Mouse (Mus musculus) spleen, postnatal 10 days (tissue): ENCODE measurements at regions not wholly inside any gene's neighbourhood (a gene's known extent, or its start where the extent isn't known, plus 50 kb on each side); places are given as distances from the start of the nearest gene placed in this dataset.

Source experiments
- DNase-seq, 2 experiments: peaks; one replicate each; pipeline ENCODE4 v3.0.0; 2021 to 2022; ENCODE audit warnings: low spot score in 2 of 2

DNA sequence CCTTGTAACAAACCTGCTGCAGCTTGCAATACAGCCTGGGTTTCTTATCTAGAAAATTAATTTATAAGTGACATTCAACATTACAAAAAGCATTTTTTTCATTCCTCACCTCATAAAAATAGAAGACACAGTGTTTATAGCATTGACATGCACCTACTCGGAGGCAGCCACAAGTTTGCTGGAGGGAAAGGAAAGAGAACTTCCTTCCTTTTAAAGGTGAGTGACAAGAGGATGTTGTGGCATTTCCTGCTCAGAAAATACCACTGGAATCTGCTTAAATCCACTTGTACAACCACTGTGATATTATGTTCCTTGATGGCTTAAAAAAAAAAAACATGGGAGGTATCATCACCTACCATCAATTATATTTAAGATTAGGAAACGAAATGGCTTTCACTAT is 1222.2 kb upstream of the Flrt2 start:
- no peak for DNase-seq

DNA sequence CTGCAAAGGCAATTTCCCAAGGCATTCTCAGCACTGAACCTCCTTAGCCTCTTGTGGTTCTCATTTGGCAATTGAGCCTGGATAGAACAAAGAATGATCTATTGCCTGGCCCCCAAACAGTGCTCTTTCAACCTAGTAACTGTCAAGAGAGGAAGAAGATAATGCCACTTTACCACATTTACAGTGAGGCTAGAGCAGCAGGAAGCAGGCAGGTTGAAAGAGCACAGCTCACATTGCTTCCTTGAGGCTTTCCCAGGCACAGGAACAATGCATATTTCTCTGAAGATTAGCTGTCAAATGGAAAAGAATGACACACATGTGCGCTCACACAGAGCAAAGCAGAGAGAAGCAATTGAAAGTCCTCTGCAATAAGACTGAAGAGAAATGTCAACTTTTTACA is 1221.0 kb upstream of the Flrt2 start:
- DNase-seq: no peak

DNA sequence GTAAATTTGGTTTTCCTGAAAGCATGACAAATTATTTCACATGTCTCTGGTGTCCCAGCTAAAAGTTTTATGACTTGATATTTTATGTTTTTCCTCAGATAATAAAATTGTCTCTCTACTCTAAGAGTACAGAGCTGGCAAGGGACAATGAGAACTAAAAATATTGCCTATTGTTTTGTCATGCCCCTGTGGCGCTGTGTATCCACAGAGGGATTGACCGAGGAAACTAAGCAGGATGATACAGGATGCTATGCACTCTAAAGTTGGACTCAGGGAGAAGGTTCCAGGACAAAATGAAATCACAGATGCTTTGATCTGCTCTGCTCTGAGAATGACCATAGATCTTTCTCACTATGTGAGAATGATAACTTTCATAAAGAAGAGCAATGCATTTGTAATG is 1203.3 kb upstream of the Flrt2 start:
- DNase-seq: no peak

DNA sequence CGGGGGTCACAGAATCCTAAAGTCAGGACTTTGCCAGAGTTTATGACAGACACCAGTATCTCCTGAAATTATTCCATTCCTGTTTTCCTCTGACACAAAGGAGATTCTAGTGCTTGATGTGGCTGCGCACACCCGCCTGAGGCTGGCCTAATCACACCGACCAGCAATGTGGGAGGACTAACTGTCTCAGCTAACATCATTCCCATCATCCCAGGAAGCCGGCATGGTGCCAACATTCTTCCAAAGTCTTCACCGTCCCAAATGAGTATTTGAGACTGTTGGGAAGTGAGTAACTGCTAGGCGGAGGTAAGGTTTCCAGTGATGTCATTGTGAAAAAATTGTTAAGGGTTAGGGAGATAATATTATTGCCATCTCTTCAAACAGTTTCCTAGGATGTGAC is 1183.9 kb upstream of the Flrt2 start:
- no peak for DNase-seq

DNA sequence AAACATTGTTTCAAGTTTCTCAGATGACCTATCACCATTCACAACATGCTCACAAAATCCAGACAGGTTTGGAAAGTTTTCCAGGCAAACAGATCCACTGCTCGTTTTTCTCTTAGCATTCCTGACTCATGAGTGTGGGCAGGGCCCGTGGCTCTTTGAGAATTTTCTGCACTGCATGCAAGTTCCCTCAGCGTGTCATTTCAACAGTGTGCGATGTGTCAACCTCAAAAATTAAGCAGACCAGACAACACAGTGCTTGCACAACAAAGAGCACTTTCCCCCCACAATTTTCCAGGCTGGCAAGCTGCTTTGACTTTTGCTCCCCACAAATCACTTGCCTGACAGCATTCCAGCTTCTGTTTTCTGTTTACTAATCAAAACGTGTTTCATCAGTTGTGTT is 1182.2 kb upstream of the Flrt2 start:
- DNase-seq: no peak

DNA sequence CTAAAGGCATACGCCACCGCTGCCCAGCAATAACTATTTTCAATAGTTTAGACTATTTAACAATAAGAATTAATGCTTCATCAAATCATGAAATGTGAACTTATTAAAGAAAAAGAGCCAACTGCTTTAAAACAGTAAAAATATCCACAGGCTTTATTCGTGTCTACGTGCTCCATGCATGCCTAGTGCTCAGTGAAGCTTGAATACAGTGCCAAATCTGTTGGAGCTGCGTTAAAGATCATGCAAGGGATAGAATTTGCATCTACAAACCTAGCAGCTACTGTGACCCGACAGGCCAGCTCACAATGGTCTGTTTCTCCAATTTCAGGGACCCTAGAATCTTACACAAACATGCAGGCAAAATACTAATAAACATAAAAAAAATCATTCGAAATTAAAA is 1147.3 kb upstream of the Flrt2 start:
- DNase-seq: no peak

DNA sequence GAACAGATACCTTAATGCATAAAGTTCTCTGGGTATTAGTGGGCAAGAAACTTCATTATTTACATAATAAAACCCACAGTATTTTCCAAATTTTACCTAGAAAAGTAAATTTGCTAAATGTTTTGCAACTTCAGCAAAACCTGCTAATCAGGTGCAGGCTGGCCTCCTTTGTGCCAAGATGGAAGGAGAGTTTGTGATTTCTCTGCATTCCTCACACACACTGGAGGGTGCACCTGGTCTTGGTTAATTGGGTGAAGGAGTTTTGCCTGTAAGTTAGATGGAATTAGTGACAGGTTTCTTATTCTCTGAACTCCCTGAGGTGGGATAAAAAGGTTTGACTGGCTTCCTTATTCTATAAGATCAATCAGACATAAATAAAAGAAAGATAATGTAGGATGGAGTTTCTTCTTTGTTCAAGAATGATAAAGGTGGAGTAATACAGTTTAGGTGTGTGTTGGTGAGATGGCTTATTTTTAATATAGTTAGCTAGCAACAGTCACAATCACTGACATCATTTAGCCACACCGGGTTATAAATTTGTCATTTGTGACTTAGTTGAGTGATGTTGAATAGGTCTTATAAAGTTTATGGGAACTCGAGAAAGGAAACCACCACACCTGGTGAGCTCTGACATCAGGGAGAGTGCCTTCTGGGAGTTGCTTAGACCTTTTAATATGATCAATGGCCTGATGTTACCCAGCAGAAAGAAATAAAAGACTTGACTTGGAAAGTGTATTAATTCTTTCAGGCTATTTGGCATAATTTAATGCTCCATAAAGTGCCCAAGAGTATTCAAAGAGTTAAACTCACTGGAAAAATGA is 1131.4 kb upstream of the Flrt2 start:
- DNase-seq: no peak

DNA sequence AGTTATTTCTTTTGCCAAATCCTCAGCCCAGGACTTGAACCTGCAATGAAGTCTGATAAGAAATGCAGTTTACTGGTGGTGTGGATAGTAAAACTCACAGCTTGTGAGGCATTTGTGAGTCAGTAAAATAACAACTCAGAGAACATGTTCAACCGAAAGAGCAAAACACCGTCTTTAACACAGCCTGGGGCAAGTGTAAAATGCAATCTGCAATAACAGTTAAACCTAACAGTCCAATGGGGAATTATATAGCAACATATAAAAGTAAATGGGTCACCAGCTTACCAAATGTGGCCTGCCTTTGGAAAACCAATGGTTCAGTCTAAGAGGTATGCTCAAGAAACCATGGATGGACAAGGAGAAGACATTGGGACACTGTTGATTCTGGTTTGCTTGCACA is 1117.0 kb upstream of the Flrt2 start:
- DNase-seq: no peak

DNA sequence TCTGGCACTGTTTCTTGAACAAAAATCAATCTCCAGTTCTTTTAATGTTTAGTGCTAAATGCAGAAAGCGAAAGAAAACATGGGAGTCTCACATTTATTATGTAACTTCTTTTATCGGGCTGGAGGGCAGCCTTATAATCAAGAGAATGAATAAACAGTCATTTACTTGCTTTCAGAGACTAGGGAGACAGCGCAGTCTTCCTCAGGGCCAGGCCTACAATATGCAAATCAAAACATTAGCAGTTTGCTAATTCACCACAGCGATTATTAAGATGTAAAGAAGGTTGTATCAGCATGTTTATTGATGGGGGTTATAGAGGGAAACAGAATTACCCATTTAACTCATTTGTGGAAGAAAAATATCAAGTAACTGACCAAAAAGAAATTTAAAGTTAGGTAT is 1111.7 kb upstream of the Flrt2 start:
- no peak for DNase-seq

DNA sequence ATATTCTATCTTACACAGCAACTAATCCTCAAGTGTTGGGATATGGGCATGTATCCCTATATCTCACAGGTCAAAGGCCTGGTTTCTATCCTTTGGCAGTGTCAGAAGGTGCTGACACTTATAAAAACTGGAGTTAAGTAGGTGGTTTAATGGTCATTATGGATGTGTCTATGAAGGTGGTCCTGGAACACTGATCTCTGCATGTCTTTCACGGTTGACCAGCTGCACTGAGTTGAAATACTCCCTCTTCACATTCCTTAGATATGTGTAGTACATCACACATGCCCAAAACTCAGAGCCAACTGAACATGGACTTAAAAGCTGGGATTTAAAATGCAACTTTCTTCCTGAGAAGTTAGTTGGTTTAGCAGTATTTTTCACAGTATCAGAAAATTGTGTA is 1107.7 kb upstream of the Flrt2 start:
- no peak for DNase-seq

DNA sequence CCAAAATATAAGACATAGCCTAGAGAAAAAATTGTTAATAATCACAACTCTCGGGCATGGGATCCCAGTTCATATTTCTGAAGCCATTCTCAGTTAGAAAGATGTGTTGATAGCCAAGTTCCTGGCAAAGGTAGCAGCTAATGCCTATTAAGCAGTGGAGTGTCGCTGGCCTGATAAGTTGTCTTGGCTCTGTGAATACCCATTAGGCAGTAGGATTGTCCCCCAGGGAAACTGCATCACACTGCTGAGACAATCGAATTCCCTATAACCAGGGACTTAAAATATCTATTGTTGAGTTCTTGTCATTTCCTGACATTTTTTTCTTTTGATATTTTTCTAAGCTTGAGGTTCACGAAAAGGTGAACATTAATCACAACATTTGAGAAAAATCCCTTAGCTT is 1105.0 kb upstream of the Flrt2 start:
- no peak for DNase-seq

DNA sequence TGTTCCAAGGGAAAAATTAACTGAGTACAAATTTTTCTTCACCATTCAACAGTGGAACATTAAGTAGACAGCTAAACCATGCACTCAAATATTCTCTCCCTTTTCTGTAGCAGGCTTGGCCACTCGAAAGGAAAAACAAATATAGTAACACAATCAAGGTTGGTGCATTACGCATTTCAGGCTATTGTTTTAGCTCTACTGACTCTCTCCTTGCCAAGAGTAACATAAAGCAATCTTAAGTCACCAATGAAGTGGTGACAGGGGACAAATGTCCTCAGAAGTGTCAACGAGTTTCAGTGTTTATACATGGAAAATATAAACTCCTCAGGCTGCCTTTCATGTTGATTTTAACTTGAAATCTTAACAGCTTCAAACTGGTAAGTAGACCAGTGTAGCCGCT is 1103.4 kb upstream of the Flrt2 start:
- DNase-seq: no peak

DNA sequence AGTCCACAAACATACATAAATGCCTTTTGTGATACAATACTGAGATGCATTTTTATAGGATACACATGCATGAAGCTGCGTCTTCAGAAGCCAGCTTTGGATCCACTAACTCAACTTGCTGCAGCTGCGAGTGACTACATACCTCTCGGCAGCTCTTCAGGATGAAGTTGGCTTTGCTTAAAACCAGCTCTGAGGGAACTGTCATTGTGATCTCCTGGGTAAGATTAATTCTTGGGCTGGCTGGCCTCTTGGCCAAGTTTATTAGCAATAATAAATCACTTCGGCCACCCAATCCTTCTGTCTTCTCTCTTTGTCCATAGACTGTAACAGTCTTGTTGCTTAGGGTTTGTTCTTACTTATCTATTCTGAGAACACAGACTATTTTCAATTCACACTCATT is 1103.0 kb upstream of the Flrt2 start:
- DNase-seq: no peak

DNA sequence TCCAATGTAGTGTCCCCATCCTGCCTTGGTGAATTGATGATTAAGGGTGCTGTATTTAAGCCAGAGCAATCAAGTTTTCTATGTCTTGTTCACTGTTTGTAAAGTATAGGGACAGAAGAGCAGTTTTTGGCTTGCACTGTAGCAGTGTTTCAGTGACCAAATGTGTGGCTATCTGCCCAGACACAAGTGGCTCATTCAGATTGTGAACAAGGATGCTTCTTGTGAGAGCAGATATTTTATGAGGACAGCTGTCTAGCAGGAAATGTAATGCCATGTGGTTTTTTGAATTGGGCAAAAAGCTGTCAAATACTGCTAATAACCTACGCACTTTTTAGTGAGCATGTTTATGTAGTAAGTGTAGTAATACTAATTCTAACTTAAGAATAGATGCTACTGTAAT is 1086.5 kb upstream of the Flrt2 start:
- DNase-seq: no peak

DNA sequence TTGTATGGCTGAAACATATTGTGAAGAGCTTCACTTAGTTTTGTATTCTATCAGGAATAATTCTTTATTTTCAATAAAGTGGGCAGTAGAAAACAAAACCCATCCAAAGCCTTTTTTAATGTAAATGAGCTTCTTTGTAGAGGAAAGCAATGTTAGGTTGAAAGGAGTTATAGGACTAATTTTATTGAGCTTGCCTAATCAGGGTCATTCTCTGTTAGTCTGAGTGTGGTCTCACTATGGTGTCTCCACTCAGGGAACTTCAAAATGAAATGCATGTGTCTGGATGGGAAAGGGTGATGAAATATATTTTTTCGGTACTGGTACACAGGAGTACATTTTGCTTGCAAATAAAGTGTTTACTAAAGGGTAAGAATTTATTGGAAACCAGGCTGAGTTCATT is 1055.5 kb upstream of the Flrt2 start:
- DNase-seq: no peak

DNA sequence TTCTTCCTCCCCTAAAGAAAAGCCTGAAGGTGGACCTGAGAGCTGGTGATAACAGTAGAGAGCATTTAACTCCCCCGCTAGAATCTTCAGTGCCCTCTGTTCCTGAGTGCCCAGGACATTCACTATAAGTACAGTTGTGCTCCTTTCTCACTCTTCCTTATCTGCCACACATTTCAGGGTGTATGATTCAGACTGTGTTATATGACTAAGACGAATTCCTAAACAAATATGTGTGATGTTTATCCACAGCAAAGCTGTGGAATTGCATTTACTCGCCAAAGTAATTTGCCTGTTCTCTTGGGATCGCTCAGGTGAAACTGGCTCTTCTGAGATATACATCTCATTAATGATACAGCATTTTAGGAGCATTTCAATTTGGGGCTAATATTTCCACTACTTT is 1051.9 kb upstream of the Flrt2 start:
- DNase-seq: no peak

DNA sequence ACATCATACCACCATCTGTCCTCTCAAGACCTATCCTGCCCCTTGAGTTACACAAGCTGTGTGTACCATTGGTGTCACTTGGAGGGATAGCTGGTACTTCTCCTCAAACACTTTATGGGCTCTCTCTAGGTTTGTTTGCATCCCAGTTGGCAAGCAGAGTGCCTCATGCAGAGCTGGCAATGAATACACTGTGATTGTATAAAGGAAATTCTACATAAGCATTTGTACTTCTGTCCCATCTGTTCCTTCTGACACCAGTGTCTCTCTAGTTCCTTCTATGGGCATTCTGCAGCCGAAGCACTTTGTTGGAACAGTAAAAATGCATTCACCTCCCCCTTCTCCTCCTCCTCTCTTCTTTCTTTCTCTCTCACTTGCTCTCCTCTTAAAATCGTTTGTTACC is 1046.7 kb upstream of the Flrt2 start:
- no peak for DNase-seq

DNA sequence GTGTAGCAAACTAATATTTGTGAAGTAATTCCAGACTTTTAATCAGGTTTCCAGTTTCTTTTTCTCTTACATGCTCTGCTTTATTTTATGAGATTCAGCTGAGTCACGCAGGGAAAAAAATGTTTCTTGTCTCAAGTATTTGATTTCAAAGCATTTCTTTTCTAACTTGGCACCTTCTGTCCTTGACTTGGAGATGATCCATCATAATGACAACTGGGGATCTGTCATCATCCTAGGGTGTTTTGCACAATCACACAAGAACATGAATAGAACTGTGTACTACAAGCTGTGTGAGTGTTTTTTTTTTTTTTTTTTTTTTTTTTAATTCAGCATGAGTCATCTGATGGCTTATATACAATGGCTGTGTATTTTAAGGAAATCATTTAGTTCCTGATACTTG is 1022.0 kb upstream of the Flrt2 start:
- DNase-seq: no peak

DNA sequence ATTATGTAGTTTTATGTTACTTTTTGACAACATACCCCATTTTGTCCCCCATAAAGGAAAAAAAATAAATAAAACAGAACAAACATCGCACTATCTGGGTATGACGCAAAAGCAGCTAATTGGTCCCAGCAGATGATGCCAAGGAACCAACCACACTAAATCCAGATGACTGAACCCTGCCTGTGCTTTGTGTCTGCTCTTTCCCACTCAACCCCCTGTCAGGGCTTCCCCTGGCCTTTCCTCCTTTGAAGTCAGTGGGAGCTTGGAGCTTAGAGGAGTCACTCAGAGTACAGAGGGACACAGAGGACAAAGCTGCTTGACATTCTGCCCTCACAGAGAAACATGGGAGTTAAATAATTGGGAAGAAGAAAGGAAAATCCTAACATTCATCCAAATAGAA is 1017.1 kb upstream of the Flrt2 start:
- DNase-seq: no peak

DNA sequence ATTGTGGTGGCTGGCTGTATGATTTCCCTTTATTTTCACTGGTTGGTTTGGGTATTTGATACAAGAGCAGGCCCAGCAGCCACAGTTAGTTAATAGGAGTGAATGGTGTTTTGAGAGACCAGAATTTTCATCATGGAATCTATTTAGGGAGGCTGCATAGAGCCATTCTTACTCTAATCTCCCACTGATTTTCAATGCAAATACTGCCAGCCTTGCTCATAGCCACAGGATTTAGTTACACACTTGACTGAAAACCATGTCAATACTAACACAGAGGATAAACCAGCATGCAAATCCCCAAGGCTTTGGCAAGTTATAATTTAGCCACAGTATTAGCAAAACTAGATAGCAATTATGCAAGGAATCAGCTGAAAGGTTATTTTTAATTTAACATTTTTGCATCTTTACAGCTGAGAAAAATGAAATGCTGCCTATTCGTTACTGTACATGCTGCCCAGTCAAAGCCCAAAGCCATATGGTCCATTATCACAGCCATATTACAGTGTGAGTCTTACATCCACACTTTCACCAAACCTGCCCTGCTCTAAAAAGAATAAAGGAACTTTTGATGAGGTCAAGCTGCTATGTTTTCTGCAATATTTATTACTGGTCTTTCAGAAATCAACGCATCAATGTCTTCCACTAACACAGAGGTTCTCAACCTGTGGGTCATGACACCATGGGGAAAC is 1000.5 kb upstream of the Flrt2 start:
- no peak for DNase-seq

DNA sequence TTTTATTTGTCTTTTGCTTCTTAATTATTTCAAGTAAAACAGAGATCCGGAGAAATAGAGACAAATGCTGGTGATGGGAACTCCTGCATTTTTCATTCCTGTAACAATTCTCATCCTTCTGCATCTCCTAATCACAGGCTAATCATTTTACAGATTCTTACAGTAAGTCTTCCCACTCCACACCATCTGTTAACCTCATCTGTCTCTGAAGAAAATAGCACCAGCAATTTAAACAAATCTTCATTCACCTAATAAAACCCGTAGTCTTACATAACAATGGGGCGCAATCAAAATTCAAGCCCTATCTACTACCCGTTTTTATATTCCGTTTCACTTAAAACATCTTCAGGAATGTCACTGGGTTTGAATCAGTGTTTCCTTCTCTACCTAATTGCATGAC is 960.6 kb upstream of the Flrt2 start:
- no peak for DNase-seq

DNA sequence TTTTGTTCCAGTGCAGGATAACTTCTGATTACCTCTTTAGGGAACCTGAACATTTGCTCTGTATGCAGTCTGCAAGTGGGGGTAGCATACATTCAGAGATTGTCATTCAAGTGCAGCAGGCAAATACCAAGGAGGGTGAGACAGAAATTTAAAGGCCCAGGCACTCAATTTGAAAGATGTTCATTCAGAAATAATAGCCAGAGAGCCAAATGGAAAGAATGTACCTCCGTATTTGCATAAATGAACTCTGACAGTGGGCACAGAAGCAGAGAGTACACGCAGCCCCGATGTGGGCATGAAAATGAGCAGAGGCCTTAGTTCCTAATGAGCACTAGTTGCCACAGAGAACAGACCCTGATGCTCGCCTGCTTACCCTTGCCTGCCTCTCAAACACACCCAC is 958.8 kb upstream of the Flrt2 start:
- DNase-seq: no peak

DNA sequence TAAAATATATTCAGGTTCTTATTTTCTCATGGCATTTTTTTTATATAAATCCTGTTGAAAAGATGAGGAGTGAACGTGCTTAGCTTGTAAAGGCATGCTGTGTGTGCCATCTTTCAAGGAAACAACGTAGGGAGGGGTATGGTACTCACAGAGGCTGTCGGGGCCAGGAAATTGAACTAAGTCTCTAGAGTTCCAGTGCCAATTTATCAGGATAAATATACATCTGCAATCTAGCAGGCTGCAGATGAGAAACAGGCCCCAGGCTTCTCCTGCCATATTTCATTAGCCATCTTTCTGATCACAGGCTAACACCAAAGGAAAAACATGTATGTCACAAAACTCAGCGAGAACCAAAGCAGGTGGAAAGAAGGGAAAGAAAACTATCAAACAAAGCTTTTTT is 954.8 kb upstream of the Flrt2 start:
- DNase-seq: no peak
